Mouse (Mus musculus): ENCODE data around the gene Cnot3.
"Not testable (repeated sequence)": the region's sequence is repeated elsewhere in the genome, so short reads cannot be mapped to it uniquely, and the experiment has no call there.

The Cnot3 gene

GRCm38 (mm10) chr7:3644672-3645487 lies at the start of gene Cnot3:
TSS of gene Cnot3 (plus strand) at chr7:3645268.
- peak; percentile 96 for DNase-seq

DNA sequence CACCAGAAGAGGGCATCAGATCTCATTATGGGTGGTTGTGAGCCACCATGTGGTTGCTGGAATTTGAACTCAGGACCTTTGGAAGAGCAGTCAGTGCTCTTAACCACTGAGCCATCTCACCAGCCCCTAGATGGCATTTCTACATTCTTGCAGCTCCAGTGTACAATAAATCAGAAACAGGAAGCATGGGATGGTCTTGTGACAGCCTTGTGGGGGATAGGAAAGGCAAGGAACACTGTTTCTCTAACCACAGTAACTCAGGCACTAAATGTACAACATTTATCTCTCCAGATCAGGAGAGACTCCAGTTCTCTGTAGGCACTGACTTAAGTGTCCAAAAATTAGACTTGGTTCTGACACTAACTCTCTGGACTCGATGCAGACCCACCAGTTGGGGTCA lies 47.3 kb upstream of the Cnot3 start:
- DNase-seq: not testable (repeated sequence)

GRCm38 (mm10) chr7:3601119-3601518 lies 43.9 kb upstream of the Cnot3 start:
- DNase-seq: peak; percentile 71

DNA sequence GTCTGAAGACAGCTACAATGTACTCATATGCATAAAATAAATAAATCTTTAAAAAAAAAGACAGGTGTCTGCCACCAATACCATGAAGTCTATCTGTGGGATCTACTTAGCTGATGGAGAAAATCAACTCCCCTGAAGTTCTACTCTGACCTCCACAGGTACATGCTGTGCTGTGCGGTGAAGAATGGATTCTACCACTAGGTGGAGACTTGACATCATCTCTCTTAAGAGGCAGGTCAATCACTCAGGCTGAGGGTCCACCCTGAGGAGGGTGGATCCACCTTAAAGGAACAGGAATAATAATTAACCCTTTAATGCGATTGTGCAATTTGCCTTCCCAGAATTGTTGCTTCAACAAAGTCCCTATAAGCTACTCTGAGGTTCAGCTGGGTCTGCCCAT lies 38.3 kb upstream of the Cnot3 start:
- DNase-seq: peak; percentile 32

DNA sequence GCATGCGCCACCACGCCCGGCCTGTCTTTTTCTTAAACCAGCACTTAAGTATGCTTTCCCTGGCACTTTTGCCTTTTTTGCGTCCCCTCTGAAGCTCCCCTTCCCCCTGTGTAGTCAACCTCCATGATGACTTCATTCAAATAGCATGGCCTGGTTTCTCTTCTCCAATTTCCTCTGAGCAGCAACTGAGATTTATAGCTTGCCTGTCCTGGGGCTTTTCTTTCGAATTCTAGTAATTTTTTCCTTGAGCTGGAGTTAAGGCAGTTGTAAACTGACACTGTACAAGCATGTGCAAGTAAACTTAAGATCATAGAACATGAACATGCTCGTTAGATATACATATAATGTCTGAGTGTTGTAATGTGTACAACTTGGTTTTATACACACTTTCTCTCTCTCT lies 37.7 kb upstream of the Cnot3 start:
- DNase-seq: no peak

DNA sequence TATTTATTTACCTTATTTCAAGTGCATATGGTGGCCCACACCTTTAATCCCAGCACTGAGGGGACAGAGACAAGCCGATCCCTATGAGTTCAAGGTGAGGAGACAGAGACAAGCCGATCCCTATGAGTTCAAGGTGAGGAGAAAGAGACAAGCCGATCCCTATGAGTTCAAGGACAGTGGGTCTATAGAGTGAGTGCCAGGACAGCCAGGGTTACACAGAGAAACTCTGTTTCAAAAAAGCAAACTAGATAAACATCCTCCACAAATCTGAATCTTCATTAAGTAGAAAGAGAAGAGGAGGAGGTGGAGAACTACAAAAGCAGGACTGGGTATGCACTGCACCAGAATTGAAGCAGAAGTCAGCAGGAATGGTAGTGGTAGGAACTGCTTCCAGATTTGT lies 36.4 kb upstream of the Cnot3 start:
- DNase-seq: no peak

DNA sequence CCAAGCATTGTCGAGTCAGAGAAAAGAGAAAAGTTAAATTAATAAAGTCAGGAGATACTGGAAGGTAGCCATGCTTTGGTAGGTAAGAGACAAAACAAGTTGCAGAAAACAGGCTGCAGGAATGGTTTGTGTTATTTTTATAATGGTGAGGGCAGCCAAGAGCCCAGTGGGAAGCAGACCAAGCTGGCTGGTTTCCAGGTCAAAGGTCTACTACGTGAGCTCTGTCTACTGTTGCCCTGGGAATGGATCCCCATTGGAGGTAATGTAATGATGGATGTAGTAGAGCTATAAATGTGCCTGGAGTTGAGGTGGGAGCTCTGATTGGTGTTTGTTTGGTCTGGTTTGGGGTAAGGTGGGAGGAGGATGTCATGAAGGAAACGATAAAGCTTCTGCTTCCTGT lies 36.0 kb upstream of the Cnot3 start:
- no peak for DNase-seq

DNA sequence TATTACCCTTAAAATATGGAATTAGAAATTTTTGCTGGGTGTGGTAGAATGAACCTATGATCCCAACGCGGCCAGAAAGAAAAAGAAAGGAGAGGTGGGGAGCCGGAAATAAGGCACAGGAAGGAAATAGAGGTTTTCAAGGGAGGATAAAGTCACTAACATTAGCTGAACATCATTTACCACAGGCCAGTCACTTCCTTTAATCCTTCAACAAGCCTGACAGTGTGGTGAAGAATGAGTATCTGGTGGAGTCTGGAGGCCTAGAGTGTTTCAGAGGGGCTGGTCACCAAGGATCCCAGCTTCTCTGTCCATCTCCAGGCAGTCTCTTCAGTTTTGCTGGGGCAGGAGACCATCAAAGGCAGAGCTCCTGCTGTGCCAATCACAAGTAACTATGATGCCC lies 34.6 kb upstream of the Cnot3 start:
- DNase-seq: no peak

GRCm38 (mm10) chr7:3611006-3611405 lies 34.1 kb upstream of the Cnot3 start:
- DNase-seq: no peak

DNA sequence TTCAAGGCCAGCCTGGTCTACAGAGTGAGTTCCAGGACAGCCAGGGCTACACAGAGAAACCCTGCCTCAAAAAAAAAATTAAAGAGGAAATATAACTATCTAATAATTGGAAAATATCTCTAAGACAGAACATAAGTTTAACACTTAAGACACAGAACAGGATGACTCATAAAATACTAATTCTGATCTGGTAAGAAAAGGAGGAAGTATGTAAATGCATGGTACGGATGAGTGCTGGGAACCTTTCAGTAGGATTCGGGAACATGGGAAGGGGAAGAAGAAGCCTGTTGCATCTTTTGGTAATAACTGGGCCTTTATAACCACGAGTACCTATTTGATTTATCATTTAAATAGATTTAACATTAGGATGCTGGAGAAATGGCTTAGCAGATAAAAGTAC lies 31.0 kb upstream of the Cnot3 start:
- DNase-seq: no peak

GRCm38 (mm10) chr7:3616057-3616388 lies 29.0 kb upstream of the Cnot3 start, which contains the start of gene Oscar:
TSS of gene Oscar (minus strand) at chr7:3616157.
- no peak for DNase-seq

DNA sequence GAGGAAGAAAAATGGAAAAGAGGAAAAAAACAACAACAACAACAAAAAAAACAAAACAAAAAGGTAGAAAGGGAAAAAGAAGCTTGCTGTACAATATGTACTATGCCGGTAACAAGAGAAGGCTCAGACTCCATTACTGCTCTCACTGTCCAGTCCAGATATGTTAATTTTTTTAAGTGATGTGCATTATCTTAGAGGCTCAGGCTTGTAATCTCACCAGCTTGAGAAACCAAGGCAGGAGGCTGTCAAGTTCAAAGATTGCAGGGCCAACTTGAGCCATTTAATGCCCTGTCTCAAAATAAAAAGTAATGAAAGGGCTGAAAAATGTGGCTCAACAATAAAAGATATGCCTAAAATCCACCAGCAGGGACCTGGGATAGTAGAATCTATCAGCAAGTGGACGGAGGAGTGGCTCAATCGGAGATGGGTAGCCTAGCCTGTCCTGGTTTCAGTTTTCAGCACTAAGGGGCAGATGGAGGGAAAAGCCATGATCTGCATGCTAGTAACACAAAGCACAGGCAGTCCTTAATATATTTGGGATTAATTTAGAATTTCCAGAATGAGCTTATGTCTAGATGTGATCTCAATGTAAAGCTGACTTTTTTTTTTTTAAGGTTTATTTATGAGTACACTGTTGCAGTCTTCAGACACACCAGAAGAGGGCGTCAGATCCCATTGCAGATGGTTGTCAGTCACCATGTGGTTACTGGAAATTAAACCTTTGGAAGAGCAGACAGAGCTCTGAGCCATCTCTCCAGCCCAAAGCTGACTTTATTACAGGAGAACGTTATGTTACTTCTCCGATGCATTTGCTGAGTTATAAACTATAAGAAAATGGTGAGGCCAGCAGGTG lies 28.5 kb upstream of the Cnot3 start:
- DNase-seq: peak; percentile 64

DNA sequence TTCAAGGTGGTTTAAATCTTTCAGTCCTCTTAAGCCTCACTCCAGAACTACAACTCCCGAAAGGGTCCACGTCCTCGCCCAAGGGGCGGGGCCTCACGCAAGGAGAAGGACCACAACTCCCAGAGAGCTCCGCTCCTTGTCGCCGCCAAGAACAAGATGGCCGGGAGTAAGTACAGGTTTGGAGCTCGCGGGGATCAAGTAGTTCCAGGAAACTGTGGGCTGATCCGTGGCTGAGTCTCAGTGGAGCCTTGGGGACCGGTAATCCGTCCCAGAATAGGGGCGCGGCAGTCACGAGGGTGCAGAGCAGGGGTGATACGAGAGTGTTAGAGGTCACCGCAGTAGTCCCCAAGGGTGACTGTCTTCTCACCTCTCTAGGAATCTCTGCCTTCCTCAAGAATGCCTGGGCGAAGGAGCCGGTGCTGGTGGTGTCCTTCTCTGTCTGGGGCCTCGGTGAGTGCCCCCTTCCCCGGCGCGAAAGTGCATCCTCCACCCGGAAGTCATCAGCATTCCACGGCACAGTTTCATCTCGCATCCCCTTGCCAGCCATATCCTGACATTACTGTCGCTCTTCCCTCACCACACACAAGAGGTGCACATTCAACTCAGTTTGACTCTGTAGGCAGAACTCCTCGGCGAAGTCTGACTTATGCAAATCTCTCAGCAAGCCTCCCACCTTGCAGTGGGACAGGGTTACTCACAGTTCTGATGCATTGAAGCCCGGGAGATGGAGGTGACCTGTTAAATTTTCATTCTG lies 27.6 kb upstream of the Cnot3 start, which contains the start of gene Ndufa3:
Gene Ndufa3, plus strand, starts transcription at position 132 of the 754 bp plus-strand sequence.
- DNase-seq: peak; percentile 92

DNA sequence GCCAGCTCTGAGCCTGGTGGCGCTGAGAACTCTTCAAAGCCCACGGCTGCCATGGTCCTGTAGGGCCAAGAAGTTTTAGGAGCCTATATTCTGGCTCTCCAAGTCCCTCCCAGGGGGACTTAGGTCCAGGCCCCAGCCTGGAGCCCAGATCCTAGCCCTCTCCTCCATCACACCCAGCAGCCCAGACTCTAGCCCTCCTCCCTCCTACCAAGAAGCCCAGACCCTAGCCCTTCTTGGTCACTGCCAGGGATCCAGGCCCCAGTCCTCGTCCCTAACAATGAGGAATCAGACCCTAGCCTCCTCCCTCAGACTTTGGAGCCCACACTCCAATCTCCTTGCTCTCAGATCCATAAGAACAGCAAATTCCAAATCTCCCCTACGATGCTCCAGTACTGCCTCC lies 16.0 kb upstream of the Cnot3 start:
- DNase-seq: peak; percentile 21

DNA sequence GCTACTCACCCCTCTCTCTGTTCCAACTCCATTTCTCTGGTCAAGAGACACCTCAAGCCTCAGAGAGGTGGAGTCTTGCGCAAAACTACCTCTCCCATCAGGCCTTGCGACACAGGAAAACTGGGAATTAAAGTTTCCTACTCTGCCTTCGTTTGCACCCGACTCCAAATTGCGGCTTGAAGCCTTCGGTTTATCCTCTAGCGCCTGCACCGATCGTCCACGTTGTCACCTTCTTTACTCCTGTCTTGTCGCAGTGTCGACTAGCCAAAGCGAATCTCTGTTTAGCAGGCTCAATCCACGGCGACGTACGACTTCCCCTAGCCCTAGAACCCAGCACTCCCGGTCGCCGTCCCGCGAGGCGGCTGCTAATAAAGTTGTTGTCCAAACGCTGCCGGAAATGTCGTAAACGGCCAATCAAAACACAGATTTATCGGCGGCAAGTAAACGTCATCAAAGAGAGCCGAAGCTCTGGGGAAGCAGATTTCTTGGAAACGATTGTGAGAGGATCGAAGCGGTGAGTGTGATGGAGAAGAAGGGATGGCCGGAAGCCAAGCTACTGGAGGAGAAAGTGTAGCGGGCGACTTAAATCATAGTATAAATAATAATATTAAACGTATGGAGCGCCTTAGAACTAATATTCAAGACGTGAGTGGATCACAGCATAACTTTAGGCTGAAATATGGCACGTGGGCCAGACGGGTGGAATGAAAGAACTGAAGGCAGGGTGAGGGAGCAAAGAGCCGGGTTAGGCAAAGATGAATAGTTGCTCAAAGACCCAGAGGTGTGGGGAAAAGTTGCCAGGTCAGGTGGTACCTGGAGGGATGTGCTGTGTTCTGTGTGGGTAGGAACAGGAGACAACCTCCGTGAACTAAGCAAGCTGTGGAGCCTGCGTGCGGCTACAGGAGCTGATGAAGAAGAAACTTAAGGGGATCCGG lies 15.3 kb upstream of the Cnot3 start, which contains the start of the genes Tfpt and Prpf31:
Gene Tfpt, minus strand, starts transcription at position 387 of the 935 bp plus-strand sequence.
Gene Prpf31, plus strand, starts transcription at position 443 of the 935 bp plus-strand sequence.
- DNase-seq: peak; percentile 87

DNA sequence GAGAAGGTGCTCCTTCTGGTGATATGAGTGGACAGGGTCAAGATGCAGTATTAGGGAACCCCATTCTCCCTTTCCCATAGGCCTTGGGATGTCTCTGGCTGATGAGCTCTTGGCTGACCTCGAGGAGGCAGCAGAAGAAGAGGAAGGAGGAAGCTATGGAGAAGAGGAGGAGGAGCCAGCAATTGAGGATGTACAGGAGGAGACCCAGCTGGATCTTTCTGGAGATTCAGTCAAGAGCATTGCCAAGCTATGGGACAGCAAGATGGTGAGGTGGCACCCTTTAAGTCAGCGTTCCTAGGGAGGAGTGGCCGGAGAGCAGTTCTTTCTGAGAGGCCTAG lies 14.6 kb upstream of the Cnot3 start:
- no peak for DNase-seq

DNA sequence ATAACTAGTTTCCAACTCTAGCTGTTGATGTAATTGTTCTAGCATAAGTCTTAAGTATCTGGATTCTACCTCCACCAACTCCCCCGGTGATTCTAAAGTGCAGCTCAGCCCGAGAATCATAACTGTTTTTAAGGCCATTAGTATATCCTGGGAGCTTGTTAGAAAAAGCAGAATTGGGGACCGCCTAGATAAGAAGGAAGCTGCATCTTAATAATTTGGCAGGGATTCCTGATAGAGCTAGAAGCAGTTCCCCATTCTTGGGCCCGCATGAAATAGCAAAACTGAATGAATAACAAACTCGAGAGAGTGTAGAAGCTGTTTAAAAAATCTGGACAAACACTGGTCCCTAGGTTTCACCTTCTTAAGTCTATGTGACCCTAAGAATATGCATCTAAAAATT lies 1.7 kb upstream of the Cnot3 start:
- no peak for DNase-seq

- no peak for DNase-seq
These were observed 1.2 kb upstream of the Cnot3 start for GRCm38 (mm10) chr7:3643843-3644242.

DNA sequence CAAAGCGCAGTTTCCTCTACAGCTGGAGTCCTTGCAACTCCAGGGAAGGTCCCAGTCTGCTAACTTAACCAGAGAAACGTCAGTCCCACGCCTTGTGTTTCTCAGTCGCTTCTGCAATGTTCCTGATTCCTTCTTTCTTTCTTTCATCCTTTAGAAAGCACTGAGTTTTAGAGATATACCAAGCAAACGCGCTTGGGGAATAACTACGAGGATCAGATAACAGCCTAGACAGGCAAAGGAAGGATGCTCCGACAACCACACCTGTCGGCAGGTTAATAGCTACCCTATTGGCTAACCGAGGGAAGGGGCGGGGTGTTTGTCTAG lies 758 bp upstream of the Cnot3 start:
- peak; percentile 94 for DNase-seq

DNA sequence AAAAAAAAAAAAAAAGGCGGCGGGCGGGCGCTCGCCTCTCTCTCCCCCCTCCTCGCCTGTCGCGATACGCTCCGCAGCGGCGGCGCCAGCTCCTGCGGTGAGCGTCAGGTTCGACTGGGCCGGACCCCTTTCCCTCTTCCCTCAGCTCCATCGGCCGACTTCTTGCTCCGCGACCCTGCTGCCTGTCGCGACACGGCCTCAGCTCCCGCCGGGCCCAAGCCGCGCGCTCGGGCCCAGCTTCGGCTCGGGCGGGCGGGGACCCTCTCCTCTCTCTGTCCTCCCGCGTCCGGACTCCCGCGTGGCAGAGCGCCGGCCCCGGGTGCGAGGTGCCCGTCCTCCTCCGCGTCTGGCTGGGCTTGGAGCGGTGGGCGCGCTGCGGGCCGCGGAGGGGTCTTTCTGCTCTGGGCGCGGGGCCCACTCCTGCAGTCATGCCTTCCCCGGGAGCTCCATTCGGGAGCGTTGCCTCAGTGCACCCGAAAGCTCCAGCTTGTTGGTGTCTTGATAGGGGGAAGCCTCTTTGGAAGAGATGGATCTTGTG lies 489 bp downstream of the Cnot3 start:
- DNase-seq: no peak

DNA sequence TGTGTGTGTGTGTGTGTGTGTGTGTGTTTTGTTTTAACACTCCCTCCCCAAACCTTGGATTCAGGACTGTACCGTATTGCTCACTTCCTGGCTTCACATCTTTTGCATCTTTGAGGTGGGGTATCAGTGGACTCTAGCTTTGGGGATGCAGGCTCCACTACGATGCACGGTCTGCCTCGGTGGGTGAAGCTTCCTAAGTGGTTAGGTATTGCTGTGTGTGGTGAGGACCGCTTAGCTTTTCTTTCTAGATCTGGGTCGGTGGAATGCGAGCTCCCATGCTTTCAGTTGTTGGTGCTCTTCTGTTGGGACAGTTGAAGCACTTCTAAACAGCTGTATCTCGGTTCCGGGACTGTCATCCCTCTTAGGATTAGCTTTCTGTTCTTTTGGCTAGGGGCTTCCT lies 1.1 kb downstream of the Cnot3 start:
- no peak for DNase-seq

- no peak for DNase-seq
These were observed 1.6 kb downstream of the Cnot3 start for GRCm38 (mm10) chr7:3646641-3647040.

Measured in thymus, postnatal 4 days (tissue).